Mouse (Mus musculus): ENCODE data around the gene Ubac2. TPM values are rescaled to one million over a fixed set of nuclear protein-coding genes. Genes with fewer than 3 reads are reported as not detected.

The Ubac2 gene
- total and polyA plus RNA-seq, 3 experiments: 32.8 to 40.1 (median 35.5) TPM

- dilution Hi-C loops (cut with MboI; ENCODE audit: extremely low pct_ligation_motif_present, extremely low pct_unique_long_range_greater_than_20kb, low sequenced_read_pairs): no loop called here
- H3K79me2 ChIP-seq (replicated peaks; ENCODE audit: control insufficient read depth, extremely low read depth, insufficient read depth, poor library complexity, severe bottlenecking): no peaks in the 10 kb centered on the region
- no peaks in the 10 kb centered on the region for H3K9me3 ChIP-seq (replicated peaks; ENCODE audit: low read length)
- TF ChIP-seq MAFK (IDR thresholded peaks at IDR 0.05; ENCODE audit: insufficient replicate concordance, low read length): no peak
- no peak for TF ChIP-seq HCFC1 (IDR thresholded peaks at IDR 0.05; ENCODE audit: low read depth, low read length)
- TF ChIP-seq IRF4 (IDR thresholded peaks at IDR 0.05; ENCODE audit: low read depth, low read length): no peak
- no peak for TF ChIP-seq CHD1 (IDR thresholded peaks at IDR 0.05; ENCODE audit: low read depth, low read length)
- no peak for TF ChIP-seq MYC (IDR thresholded peaks at IDR 0.05; ENCODE audit: low read depth, low read length)
- H3K27me3 ChIP-seq (replicated peaks): no peaks in the 10 kb centered on the region
- H3K27ac ChIP-seq (ENCODE audit: insufficient read depth, low read depth): no peak overlapping the region
- peaks cover 0 to 45% of the 10 kb centered on the region in 2 experiments for H3K36me3 ChIP-seq (replicated peaks in 1 of 2; ENCODE audit: control insufficient read depth in 1 of 2, insufficient read depth in 1 of 2, low read length in 1 of 2)
- no peak overlapping the region for H3K4me2 ChIP-seq (ENCODE audit: insufficient read depth, low read depth, poor library complexity, severe bottlenecking)
- no peak overlapping the region for H3K4me3 ChIP-seq (replicated peaks in 1 of 3; ENCODE audit: low read depth in 2 of 3, low read length in 2 of 3, poor library complexity in 1 of 3)
- no peak for DNase-seq (ENCODE audit: extremely low read depth)
- H3K4me1 ChIP-seq (ENCODE audit: control insufficient read depth in 1 of 2, insufficient read depth in 2 of 2): peaks cover 5 to 43% of the 10 kb centered on the region in 2 experiments; a peak in 3 of 4 replicates
- H3K9ac ChIP-seq (ENCODE audit: insufficient read depth, low read depth): no peak overlapping the region
- in situ Hi-C loops (cut with MboI; ENCODE audit: low pct_ligation_motif_present, low pct_unique_long_range_greater_than_20kb, low sequenced_read_pairs): no loop called here
These were observed 107.6 kb downstream of the Ubac2 start for GRCm38 (mm10) chr14:121986028-121986427.

GRCm38 (mm10) chr14:121987287-121987686 lies 108.9 kb downstream of the Ubac2 start:
- no peaks in the 10 kb centered on the region for H3K9me3 ChIP-seq (replicated peaks; ENCODE audit: low read length)
- in situ Hi-C loops (cut with MboI; ENCODE audit: low pct_ligation_motif_present, low pct_unique_long_range_greater_than_20kb, low sequenced_read_pairs) (no loop called here), dilution Hi-C loops (cut with MboI; ENCODE audit: extremely low pct_ligation_motif_present, extremely low pct_unique_long_range_greater_than_20kb, low sequenced_read_pairs) (no loop called here)
- no peaks in the 10 kb centered on the region for H3K79me2 ChIP-seq (replicated peaks; ENCODE audit: control insufficient read depth, extremely low read depth, insufficient read depth, poor library complexity, severe bottlenecking)
- no peaks in the 10 kb centered on the region for H3K27me3 ChIP-seq (replicated peaks)
- H3K4me1 ChIP-seq (ENCODE audit: control insufficient read depth in 1 of 2, insufficient read depth in 2 of 2): peaks cover 7 to 55% of the 10 kb centered on the region in 2 experiments
- no peak overlapping the region for H3K4me3 ChIP-seq (replicated peaks in 1 of 3; ENCODE audit: low read depth in 2 of 3, low read length in 2 of 3, poor library complexity in 1 of 3)
- H3K36me3 ChIP-seq (replicated peaks in 1 of 2; ENCODE audit: control insufficient read depth in 1 of 2, insufficient read depth in 1 of 2, low read length in 1 of 2): peaks cover 0 to 50% of the 10 kb centered on the region in 2 experiments
- no peak overlapping the region for H3K9ac ChIP-seq (ENCODE audit: insufficient read depth, low read depth)
- no peak for DNase-seq (ENCODE audit: extremely low read depth)
- TF ChIP-seq MYC (IDR thresholded peaks at IDR 0.05; ENCODE audit: low read depth, low read length) (no peak), MAX (IDR thresholded peaks at IDR 0.05; ENCODE audit: low read length) (no peak), E2F4 (IDR thresholded peaks at IDR 0.05; ENCODE audit: insufficient replicate concordance, low read depth, low read length) (no peak), TCF12 (IDR thresholded peaks at IDR 0.05; ENCODE audit: low read depth, low read length) (no peak), TBP (conservative IDR thresholded peaks at IDR 0.05; ENCODE audit: low read depth, low read length) (no peak), USF1 (IDR thresholded peaks at IDR 0.05; ENCODE audit: low read depth, low read length) (no peak), GABPA (IDR thresholded peaks at IDR 0.05; ENCODE audit: insufficient replicate concordance, low read depth, low read length) (no peak), BHLHE40 (IDR thresholded peaks at IDR 0.05; ENCODE audit: low read depth, low read length) (no peak), POLR2A (IDR thresholded peaks at IDR 0.05; ENCODE audit: low read depth, low read length) (no peak), SMC3 (IDR thresholded peaks at IDR 0.05; ENCODE audit: low read depth, low read length) (no peak), USF2 (conservative IDR thresholded peaks at IDR 0.05; ENCODE audit: low read depth, low read length) (no peak)
- H3K4me2 ChIP-seq (ENCODE audit: insufficient read depth, low read depth, poor library complexity, severe bottlenecking): no peak overlapping the region
- no peak overlapping the region for H3K27ac ChIP-seq (ENCODE audit: insufficient read depth, low read depth)

- in situ Hi-C loops (cut with MboI; ENCODE audit: low pct_ligation_motif_present, low pct_unique_long_range_greater_than_20kb, low sequenced_read_pairs): no loop called here
- Histone ChIP-seq H3K4me1 (ENCODE audit: control insufficient read depth in 1 of 2, insufficient read depth in 2 of 2) (peaks cover 7 to 58% of the 10 kb centered on the region in 2 experiments), H3K4me3 (replicated peaks in 1 of 3; ENCODE audit: low read depth in 2 of 3, low read length in 2 of 3, poor library complexity in 1 of 3) (no peak overlapping the region), H3K9me3 (replicated peaks; ENCODE audit: low read length) (no peaks in the 10 kb centered on the region), H3K27me3 (replicated peaks) (no peaks in the 10 kb centered on the region), H3K9ac (ENCODE audit: insufficient read depth, low read depth) (no peak overlapping the region), H3K4me2 (ENCODE audit: insufficient read depth, low read depth, poor library complexity, severe bottlenecking) (no peak overlapping the region), H3K79me2 (replicated peaks; ENCODE audit: control insufficient read depth, extremely low read depth, insufficient read depth, poor library complexity, severe bottlenecking) (no peaks in the 10 kb centered on the region), H3K36me3 (replicated peaks in 1 of 2; ENCODE audit: control insufficient read depth in 1 of 2, insufficient read depth in 1 of 2, low read length in 1 of 2) (peaks cover 0 to 53% of the 10 kb centered on the region in 2 experiments), H3K27ac (ENCODE audit: insufficient read depth, low read depth) (no peak overlapping the region)
- DNase-seq (ENCODE audit: extremely low read depth): no peak
- TF ChIP-seq KAT2A (IDR thresholded peaks at IDR 0.05; ENCODE audit: insufficient replicate concordance, low read length): no peak
- TF ChIP-seq NRF1 (IDR thresholded peaks at IDR 0.05; ENCODE audit: low read depth, low read length): no peak
- no peak for TF ChIP-seq CHD1 (IDR thresholded peaks at IDR 0.05; ENCODE audit: low read depth, low read length)
- no peak for TF ChIP-seq RCOR1 (conservative IDR thresholded peaks at IDR 0.05; ENCODE audit: low read depth, low read length)
- no peak for TF ChIP-seq E2F4 (IDR thresholded peaks at IDR 0.05; ENCODE audit: insufficient replicate concordance, low read depth, low read length)
- TF ChIP-seq PAX5 (IDR thresholded peaks at IDR 0.05; ENCODE audit: low read length): no peak
- no peak for TF ChIP-seq MYC (IDR thresholded peaks at IDR 0.05; ENCODE audit: low read depth, low read length)
- TF ChIP-seq NELFE (IDR thresholded peaks at IDR 0.05; ENCODE audit: low read depth, low read length): no peak
- TF ChIP-seq IRF4 (IDR thresholded peaks at IDR 0.05; ENCODE audit: low read depth, low read length): no peak
- TF ChIP-seq MAFK (IDR thresholded peaks at IDR 0.05; ENCODE audit: insufficient replicate concordance, low read length): no peak
- no peak for TF ChIP-seq MXI1 (IDR thresholded peaks at IDR 0.05; ENCODE audit: low read depth, low read length)
- no peak for TF ChIP-seq ELF1 (IDR thresholded peaks at IDR 0.05; ENCODE audit: low read depth, low read length)
- no peak for TF ChIP-seq TCF12 (IDR thresholded peaks at IDR 0.05; ENCODE audit: low read depth, low read length)
- TF ChIP-seq ZMIZ1 (IDR thresholded peaks at IDR 0.05; ENCODE audit: low read depth, low read length): no peak
- dilution Hi-C loops (cut with MboI; ENCODE audit: extremely low pct_ligation_motif_present, extremely low pct_unique_long_range_greater_than_20kb, low sequenced_read_pairs): no loop called here
These were observed 109.3 kb downstream of the Ubac2 start for GRCm38 (mm10) chr14:121987691-121988090.

Measured in CH12.LX (cell line).